Mouse (Mus musculus) erythroblast, embryonic 14.5 days (primary cell): Measurements from ENCODE around the gene Tenm1.

ENCODE experiments used
- GATA1 ChIP-seq: IDR thresholded peaks from 2 replicates; pipeline ENCODE4 v1.6.1; 2012; ENCODE audit warnings: low read length, inconsistent platforms, mixed read lengths
- TAL1 ChIP-seq: IDR thresholded peaks from 3 replicates; pipeline ENCODE4 v1.6.1; 2012; ENCODE audit warnings: low read length, inconsistent platforms, mixed read lengths

GRCm38 (mm10) chrX:42558683-42559082, 870.2 kb downstream of the Tenm1 start:
- TF ChIP-seq GATA1 (no peak), TAL1 (no peak)
